Mouse (Mus musculus): Measurements from ENCODE around the gene Atad2b.
A peak's percentile ranks its signal among the peaks of the same experiment; 100 is the strongest.
"Not testable (repeated sequence)": the region's sequence is repeated elsewhere in the genome, so short reads cannot be mapped to it uniquely, and the experiment has no call there.

The Atad2b gene

DNA sequence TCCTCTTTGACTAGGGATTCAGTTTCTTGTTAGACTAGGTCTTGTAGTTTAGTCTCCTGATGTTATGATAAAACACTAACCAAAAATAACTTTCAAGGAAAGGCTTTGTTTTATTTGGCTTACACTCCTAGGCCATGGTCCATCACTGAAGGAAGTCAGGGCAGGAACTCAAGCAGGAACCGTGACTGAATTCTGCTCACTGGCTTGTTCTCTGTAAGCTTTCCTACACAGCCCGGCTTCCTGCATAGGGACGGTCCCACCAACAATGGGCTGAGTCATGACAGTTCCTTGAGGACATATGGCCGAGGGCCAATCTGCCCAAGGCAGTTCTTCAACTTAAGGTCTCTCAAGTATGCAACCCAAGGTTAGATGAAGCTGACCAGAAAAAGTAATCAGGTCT, 5.4 kb upstream of the Atad2b start:
- DNase-seq, result peak; percentile 70

DNA sequence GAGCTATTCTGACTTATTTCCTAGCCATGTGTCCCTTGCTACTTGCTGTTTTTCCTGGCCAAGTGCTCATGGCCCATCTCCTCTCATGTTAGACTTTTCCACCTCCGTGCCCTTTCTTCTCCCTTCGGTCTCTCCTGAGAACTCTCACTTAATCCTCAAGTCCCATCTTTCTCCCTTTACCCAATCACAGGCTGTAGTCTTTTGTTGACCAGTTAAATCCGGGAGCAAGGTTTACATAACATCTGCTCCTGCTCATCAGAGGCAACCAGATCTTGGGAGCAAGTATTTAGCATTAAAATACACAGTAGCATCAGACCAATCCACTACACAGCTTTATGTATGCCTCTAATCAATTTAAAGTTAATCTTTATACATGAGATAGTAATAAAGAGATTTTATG, 2.7 kb upstream of the Atad2b start:
- no peak for DNase-seq

DNA sequence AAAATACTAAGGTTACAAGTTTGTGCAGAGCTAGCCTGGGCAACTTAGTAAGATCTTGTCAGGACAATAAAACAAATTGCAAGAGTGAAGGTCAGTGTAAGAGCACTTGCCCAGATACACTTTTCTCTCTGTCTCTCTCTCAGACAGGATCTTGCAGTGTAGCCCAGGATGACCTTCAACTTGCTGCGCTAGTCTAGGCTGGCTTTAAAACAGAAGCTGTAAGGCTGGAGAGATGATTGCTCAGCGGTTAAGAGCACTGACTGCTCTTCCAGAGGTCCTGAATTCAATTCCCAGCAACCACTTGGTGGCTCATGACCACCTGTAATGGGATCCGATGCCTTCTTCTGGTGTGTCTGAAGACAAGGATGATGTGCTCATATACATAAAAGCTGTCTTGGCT, 2.2 kb upstream of the Atad2b start:
- DNase-seq, result no peak

DNA sequence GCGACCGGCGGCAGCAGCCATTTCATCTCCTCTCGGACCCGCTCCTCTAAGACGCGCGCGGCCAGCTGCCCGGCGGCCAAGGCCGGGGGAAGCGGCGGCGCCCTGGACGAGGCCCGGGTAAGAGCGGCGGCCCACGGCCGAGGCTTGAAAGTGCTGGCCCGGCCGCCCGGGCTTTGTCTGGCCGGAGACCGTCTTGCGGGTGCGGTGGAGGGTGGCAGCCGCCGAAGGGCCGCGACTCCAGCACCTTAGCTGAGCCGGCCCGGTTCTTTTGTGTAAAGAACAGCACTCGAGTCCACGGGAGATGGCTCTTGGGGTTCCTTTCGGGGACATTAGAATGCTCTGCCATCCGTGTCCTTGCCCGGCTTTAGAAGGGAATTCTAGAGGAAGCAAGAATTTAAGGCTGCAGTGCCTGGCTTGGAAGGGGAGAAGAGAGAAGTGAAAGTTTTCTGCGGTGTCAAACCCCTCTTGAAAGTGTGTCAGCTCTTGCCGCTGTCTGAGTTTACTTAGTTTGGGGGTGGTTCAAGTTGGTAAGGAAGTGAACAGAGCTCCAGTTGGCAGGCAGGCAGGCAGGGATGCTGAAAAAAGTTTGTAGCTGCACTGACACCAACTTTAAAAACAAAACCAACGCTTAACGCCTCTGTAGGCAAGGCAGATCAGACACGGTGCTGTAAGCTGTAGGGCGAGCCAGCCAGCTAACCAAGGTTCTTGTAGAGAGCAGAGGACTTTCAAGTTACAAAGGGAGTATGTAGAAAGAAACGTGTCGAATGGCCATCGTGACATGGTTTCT, 845 bp downstream of the Atad2b start:
- peak; percentile 53 for DNase-seq

DNA sequence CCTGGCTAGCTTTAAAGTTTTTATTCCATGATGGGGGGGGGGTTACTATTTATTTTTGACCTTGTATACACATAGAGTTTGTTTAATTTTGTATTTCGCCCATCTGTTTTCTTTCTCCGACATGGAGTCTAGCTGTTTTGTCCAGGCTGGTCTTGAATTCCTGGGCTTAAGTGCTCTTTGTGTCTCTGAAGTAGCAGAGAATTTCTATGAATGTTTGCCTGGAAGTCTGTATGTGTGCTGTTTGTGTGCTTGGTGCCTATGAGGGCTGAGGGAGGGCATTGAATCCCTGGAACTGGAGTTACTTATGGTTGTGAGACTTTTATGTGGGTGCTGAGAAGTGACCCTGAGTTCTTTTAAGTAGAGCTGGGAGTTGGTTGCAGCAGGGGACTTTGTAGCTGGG, 11.0 kb downstream of the Atad2b start:
- DNase-seq, result no peak

DNA sequence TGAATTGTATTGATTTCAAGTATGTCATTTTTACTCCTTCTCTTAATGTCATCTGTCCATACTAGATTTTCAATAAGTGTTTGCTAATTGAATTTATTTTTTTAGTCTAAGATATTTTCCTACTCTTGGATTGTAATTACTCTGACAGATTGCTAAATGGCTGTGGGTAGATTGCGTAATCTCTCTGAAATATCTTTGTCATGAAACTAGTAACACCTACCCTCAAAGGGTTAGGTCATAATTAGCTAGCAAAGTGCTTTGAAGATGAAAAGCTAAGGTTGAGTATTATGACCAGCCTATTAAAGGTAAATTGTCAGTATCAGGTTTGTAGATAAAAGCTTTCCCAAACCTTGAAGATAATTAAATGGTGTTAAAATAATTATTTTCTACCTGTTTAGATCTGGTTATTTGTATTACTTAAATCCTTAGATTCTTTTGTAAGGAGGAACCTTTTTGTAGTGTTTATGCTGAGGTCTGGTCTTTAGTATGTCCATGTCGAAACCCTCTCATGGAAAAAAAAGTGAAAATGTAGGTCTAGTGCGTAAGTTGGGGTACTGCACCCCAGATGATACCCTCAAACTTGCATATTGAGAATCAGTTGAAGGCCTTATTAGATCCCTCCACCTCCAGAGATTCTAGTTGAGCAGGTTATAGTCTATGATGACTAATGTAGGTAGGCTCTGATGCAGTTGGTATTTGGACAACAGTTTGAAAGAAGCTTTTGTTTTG, 13.8 kb downstream of the Atad2b start:
- DNase-seq, result no peak

DNA sequence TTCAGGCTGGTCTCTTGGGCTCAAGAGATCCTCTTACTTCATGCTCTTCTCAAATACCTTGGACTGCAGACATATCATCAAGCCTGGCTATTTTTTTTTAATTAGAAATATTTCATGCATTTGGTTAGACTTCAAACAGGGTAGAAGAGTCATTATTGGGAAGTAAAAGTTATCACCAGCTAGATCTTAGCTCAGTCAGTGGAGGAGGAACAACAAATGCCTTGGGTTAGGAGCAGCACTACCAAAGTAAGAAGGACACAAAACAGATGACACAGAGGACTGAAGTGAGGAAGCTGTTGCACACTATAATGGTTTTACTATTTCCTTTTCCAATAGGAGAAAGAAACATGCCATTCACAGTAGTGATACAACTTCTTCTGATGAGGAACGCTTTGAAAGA, 35.1 kb downstream of the Atad2b start:
- DNase-seq, result no peak

DNA sequence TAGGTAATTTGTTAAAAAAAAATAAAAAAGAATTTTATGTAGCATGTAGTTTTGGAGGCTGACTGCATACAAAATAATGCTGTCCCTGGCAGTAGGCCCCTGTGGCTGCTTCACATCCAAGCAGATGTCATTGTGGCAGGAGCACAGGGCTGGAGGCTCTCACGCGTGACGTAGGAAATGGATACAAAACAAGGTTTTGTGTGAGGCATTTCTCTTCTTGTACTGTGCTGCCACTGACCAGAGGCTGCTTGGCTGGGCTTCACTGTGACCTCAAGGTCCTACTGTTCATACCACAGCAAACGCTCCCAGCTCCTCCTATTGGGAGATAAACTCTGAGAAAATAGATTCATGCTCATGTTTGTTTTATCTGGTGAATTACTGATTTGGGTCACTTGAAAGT, 36.0 kb downstream of the Atad2b start:
- no peak for DNase-seq

DNA sequence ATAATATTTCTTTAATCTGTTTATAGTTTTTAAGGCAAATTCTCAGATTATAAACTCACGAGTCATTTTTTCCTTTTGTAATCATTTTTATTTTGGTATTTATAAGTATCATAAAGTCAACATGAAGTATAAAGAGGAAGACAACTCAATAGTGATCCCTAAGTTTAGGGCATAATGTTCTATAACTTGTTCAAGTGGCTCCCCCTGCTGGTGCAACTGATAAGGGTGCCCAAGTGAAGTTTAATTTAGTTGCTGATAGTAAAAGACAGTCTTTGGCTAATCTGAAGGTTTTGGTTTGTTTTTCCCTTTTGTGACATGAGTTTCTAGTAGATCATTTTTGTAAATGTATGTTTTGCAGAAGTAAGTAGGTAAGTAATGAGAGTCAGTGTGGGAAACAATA, 55.8 kb downstream of the Atad2b start:
- DNase-seq, result peak; percentile 34

DNA sequence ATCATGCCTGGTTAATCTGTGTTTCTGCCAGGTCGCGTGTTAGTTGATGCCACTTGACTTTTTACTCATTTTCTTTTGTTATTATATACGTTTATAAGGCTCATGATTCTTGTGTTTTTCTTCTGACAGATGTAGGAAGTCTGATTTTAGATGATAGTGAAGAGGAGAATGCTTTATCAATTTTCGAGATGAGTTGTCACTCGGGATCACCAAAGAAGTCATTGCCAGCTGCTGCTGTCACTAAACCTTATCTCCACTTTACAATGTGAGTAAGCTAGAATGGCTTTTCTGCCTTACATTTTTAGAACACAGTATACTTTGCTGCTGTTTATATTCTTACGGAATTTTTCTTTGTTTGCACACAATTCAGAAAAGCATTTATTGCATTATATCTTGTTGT, 61.2 kb downstream of the Atad2b start:
- DNase-seq, result no peak

DNA sequence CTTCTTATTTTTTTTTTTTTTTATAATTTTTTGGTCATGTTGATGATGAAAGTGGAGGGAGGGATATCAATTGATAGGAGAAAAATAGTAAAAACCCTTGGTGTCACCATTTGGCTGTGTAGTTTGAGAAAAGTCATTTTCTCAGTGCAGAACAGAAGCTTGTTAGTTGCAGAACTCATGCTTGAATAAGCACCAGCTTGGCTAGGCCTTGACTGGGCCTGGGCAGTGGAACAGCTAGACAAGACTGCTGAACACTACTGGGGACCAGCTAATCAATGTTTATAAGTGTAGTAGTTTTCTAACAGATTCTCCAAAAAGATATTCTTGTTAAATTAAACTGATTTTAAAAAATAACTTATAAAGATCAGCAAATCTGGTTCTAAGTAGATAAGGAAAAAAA, 79.8 kb downstream of the Atad2b start:
- DNase-seq, result no peak

DNA sequence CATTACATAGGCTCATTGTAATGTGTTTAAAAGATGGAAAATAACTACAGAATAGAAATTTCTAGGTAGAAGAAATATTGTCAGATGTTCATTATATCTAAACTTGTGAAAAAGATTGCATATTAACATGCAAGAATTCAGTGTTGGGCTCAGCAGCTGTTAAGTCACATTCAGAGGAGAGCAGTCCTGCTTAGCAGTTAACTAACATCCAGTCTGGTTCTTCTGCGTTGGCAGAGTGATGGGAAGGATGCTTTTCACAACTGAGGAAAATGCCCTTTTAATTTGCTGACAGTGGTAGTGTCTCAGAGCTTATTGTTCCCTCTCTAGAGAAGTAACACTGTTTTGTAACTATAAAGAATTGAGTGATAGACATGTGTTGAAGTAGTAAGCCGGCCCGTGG, 88.2 kb downstream of the Atad2b start:
- DNase-seq, result no peak

DNA sequence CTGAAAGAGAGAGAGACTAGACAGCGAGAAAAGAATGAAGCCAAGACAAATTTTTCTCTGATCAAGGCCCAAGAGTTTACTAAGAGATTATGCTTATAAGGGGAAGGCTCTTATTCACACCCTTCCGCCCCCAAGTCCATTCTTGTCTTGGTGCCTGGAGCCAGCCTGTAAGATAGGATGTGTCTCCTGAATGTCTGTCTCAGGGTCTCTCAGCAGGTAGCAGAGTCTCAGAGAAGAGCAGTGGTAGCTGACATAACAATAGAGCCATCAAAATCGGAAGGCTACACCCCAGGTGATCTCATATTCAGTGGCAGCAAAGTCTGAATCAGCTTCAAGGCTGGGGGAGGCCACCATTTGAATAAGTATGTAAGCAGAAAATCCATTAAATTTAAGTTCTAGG, 88.6 kb downstream of the Atad2b start:
- DNase-seq, result not testable (repeated sequence)

DNA sequence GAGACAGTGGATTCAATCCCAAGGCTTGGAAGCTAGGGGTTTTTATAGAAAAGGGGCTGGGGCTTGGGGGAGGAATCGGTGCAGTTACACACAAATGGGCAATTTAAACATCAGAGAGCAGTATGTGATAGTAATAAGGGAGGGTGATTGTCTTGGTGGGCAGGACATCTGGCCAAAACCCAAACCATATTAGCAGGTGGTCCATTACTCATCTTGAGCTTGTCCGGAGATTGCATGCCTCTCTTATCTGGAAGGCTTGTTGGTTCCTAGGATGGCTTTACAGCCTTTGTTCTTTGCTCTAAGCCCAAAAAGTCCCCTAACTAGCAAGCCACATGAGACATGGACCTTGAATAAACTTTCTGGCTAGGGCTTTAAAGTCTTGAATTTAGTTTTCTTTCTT, 91.5 kb downstream of the Atad2b start:
- DNase-seq, result not testable (repeated sequence)

DNA sequence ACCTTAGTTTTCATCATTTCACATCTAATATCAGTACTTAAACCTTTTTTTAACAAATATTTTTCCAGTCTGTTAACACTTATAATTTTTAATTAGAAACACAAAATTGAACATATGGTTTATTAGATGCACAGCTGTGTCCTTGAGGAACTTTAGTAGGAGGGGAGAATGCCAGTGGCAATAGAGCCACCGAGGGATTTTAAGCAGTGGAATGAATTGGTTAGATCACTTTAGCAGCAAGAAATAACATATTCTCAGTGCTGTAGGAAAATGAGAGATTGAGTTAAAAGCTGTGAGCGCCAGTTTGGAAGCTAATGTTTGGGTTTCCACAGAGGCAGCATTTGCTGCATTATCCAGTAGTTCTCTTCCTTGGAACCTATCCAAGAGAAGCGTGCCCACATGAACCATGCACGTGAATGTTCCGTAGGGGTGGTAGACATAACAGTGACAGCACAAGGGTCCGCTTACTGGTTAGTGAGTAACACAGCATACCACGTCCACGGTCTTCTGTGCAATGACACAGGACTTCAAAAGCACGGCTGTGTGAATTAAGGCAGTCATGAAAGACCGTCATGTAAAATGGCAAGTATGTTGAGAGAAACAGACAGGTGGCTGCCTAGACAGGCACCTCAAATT, 108.2 kb downstream of the Atad2b start:
- DNase-seq, result no peak

DNA sequence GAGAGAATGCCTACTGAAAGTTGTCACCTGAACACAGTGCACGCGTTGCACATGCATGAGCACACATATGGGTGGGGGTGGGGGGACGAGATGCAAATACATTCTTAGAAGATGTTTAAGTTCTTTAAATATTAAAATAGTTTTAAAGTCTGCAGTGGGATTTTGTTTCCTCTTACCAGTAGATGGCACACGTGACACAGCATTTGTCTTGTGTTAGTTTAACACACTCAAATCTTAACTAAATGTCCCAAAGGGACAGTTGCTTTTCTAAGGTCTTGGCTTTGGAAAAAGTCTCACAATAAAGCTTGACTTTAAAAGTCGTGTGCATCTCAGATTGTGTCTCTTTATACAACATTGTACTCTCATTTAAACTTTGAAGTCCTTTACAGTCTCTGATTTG, 111.9 kb downstream of the Atad2b start:
- no peak for DNase-seq

DNA sequence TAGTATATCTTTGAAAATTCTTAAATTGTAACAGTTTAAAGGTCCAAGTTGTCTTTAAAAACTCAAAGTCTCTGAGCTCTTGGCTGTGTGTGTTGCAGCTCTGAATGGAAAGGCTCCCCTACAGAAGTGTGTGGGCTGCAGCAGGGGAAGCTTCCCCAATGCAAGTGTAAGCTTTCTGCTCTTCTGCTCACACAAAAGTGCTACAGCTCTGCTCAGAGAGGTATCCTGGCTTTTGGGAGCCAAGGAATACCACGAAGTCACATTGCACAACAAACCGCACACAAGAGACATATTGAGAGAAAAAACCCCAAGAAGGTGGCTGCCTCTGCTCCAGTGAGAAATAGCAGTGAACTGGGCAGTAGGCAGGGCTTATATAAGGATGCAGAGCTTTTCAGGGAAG, 120.9 kb downstream of the Atad2b start:
- no peak for DNase-seq

DNA sequence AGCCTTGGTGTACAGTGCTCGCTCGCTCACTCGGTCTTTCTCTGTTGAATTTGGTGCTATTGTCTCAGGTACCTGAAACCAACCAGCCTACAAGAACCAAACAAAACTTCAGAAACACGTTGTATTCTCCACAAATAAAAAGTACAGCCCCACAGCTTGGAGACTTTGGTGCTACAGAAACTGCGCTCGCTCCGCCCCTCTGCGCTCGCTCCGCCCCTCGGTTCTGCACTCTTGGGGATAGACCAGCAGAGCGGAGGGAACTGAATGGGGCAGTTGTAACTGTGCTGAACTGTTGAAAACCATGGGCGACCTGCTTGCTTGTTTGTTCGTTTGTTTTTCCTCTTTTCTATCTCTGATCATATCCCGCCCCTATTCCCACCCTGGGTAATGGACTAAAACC, 127.0 kb downstream of the Atad2b start:
- no peak for DNase-seq

DNA sequence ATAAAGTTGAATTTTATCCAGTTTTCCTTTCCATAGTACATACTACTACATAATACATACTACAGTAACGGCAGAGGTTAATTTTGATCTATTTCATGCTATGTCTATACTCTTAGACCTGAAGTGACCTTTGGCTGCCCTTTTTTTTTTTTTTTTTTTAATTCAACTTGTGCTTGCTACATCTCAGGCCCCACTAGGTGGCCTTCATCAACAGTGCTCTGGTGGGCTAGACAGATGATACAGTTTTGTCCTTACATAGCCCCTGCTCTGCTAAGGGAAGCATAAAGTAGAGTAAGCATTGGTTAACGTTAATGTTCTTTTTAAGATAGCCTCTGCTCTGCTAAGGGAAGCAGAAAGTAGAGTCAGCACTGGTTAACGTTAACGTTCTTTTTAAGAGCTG, 131.0 kb downstream of the Atad2b start:
- no peak for DNase-seq

DNA sequence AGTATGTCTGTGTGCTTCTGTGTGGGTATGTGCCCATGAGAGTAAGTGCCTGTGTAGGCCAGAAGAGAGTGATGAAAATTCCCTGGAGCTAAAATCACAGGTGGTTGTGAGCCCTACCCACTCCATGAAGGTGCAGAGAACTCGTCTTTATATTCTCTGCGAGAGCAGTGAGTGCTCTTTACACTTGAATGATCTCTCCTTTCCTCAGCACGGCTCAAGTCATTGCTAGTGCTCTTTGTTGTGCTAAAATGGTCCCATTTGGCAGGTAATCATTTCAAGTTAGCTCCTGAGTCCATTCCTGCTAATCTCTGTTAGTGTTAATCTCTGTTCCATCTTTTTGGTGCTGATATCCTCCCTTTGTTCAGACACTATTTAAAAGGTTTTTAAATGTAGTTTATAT, 150.4 kb downstream of the Atad2b start:
- no peak for DNase-seq

DNA sequence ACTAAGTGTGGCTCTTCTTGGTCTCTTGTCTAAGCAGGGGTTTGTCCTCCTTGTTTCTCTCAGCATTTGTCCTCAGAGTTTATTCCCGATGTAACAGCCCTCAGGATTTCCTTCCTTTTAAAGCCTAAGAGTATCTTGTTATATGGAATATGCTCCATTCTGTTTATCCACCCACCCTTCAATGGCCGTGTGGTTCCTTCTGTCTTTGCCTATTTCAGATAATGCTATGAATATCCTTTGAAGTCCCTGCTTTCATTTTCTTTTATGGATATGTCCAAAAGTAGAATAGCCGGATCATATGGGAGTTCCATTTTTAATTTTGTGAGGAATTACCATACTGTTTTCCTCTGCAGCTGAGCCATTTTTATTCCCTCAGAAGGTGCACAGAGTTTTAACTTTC, 153.0 kb downstream of the Atad2b start:
- DNase-seq, result no peak

DNA sequence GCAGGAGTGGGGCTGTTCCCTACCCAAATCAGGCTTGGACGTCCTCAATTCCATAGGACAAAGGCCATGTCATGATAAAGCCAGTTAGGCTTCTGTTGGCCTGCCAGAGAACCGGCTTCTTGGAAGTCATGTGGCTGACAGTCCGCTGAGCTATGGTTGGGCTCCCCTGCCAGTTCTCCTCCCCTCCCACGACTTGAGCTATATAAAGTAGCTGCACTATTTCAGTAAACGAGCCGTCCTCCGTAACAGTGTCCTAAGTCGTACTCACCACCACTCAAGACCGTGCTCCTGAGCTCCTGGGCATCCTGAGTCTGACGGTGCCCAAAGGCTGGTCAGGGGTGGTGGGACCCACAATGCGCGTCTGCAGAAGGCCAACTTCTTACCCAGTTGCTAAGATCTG, 156.0 kb downstream of the Atad2b start:
- DNase-seq, result no peak

DNA sequence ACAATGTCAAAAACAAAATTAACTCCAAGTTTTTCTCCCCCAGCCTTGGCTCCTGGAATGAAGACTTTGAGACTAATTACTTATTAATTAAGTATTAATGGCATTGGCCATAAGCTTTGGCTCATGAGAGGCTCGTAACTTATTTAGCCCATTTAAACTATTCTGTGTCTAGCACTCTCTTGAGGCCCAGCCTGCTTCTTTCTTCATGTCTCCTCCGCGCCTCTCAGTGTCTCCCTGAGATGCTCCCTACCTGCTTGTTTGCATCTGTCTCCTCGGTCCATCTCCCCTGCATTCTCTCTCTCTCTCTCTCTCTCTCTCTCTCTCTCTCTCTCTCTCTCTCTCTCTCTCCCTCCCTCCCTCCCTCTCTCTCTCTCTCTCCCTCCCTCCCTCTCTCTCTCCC, 164.3 kb downstream of the Atad2b start:
- no peak for DNase-seq

DNA sequence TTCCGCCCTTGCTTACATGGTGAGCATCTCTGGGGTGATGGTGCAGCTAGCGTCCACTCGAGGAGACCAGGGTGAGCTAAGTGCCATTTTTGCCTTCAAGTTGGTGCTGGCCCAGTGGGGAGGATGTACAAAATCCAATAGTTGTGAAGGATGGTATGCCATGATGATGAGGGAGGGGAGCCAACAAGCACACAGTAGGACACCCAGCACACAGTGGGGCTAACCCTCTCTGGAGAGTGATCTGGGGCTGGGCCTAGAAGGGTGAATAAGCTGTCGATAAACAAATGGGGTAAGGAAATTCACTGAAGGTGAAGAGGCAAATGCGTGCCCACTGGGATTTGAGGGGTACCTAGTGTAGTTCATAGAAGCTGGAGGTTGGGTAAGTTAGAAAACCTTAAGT, 167.6 kb downstream of the Atad2b start:
- no peak for DNase-seq

Data from kidney, adult 11 months (tissue).